Mouse (Mus musculus) ovary, postnatal 10 days (tissue): ENCODE data around the gene Fosb.
"Not testable (repeated sequence)": the region's sequence is repeated elsewhere in the genome, so short reads cannot be mapped to it uniquely, and the experiment has no call there.

Experiments
- DNase-seq: peaks from one replicate; pipeline ENCODE4 v3.0.0; 2022; ENCODE audit warnings: low spot score

The Fosb gene

GRCm38 (mm10) chr7:19281680-19282304, 28.1 kb downstream of the Fosb start:
- DNase-seq: not testable (repeated sequence)

- DNase-seq: no peak
Observed at GRCm38 (mm10) chr7:19279581-19280114, 30.2 kb downstream of the Fosb start, which contains the start of gene Ppm1n. Gene Ppm1n, minus strand, starts transcription at chr7:19280064.

GRCm38 (mm10) chr7:19279052-19279451, 30.8 kb downstream of the Fosb start:
- no peak for DNase-seq

GRCm38 (mm10) chr7:19276253-19276652, 33.6 kb downstream of the Fosb start:
- no peak for DNase-seq

- DNase-seq: peak; percentile 41
Observed at GRCm38 (mm10) chr7:19272173-19272764, 37.6 kb downstream of the Fosb start.

GRCm38 (mm10) chr7:19271238-19272172, 38.3 kb downstream of the Fosb start, which contains the start of gene Vasp:
Gene Vasp, minus strand, starts transcription at chr7:19271817.
- peak; percentile 73 for DNase-seq

- peak; percentile 19 for DNase-seq
Observed at GRCm38 (mm10) chr7:19270509-19271237, 39.2 kb downstream of the Fosb start.

- no peak for DNase-seq
Observed at GRCm38 (mm10) chr7:19269721-19270441, 40.0 kb downstream of the Fosb start.

- DNase-seq: no peak
Observed at GRCm38 (mm10) chr7:19268993-19269681, 40.7 kb downstream of the Fosb start.

- no peak for DNase-seq
Observed at GRCm38 (mm10) chr7:19267051-19267450, 42.8 kb downstream of the Fosb start.

GRCm38 (mm10) chr7:19265928-19266822, 43.7 kb downstream of the Fosb start:
- DNase-seq: no peak

GRCm38 (mm10) chr7:19265147-19265546, 44.7 kb downstream of the Fosb start:
- DNase-seq: no peak

GRCm38 (mm10) chr7:19258336-19258735, 51.5 kb downstream of the Fosb start:
- no peak for DNase-seq

- DNase-seq: peak; percentile 38
Observed at GRCm38 (mm10) chr7:19257390-19258022, 52.3 kb downstream of the Fosb start.

- no peak for DNase-seq
Observed at GRCm38 (mm10) chr7:19256567-19256966, 53.3 kb downstream of the Fosb start.

- DNase-seq: no peak
Observed at GRCm38 (mm10) chr7:19255395-19255794, 54.5 kb downstream of the Fosb start.

GRCm38 (mm10) chr7:19253437-19253836, 56.4 kb downstream of the Fosb start:
- DNase-seq: no peak
